Mouse (Mus musculus): ENCODE measurements around the gene Gfi1b. TPM values are rescaled to one million over a fixed set of nuclear protein-coding genes. Genes with fewer than 3 reads are reported as not detected.

Gene Gfi1b
- polyA plus RNA-seq, 2 experiments = 72.5 to 89.2 TPM

- no peaks in the 10 kb centered on the region for H3K4me1 ChIP-seq (replicated peaks; ENCODE audit: control insufficient read depth in 2 of 2, insufficient read depth in 2 of 2, low read length in 1 of 2)
- H3K27ac ChIP-seq = no peak overlapping the region
- ATAC-seq (ENCODE audit: insufficient read depth) (no peak), DNase-seq (ENCODE audit: low read depth in 3 of 3, low spot score in 3 of 3) (no peak)
- TF ChIP-seq EP300 (IDR thresholded peaks at IDR 0.05; ENCODE audit: low read depth) (no peak), CTCF (IDR thresholded peaks at IDR 0.05; ENCODE audit: low read depth) (peak; percentile 80)
- peaks cover 9% of the 10 kb centered on the region for H3K36me3 ChIP-seq (replicated peaks; ENCODE audit: control insufficient read depth, insufficient read depth, low read depth)
- H3K9ac ChIP-seq (replicated peaks) = no peak overlapping the region
- 38% methylated on average over 2 of the region's 2 CpGs for WGBS (ENCODE audit: insufficient replicate concordance)
- H3K4me3 ChIP-seq (ENCODE audit: insufficient read depth in 1 of 2, low read depth in 2 of 2, low read length in 2 of 2) = no peak overlapping the region
- no peaks in the 10 kb centered on the region for H3K27me3 ChIP-seq (ENCODE audit: control insufficient read depth, insufficient read depth, low read length)
- H3K4me2 ChIP-seq (ENCODE audit: low read depth) = no peak overlapping the region
- no peaks in the 10 kb centered on the region for H3K9me3 ChIP-seq (ENCODE audit: control insufficient read depth, low read length)
Measured at GRCm38 (mm10) chr2:28654295-28654694, 32.5 kb upstream of the Gfi1b start.

- no peak overlapping the region for H3K9ac ChIP-seq (replicated peaks)
- no peaks in the 10 kb centered on the region for H3K4me1 ChIP-seq (replicated peaks; ENCODE audit: control insufficient read depth in 2 of 2, insufficient read depth in 2 of 2, low read length in 1 of 2)
- H3K27me3 ChIP-seq (ENCODE audit: control insufficient read depth, insufficient read depth, low read length) = no peaks in the 10 kb centered on the region
- DNase-seq (ENCODE audit: low read depth in 3 of 3, low spot score in 3 of 3) (no peak), ATAC-seq (ENCODE audit: insufficient read depth) (no peak)
- no peak overlapping the region for H3K27ac ChIP-seq
- H3K4me3 ChIP-seq (ENCODE audit: insufficient read depth in 1 of 2, low read depth in 2 of 2, low read length in 2 of 2) = no peak overlapping the region
- WGBS (ENCODE audit: insufficient replicate concordance) = 80% methylated on average over 7 of the region's 7 CpGs
- H3K4me2 ChIP-seq (ENCODE audit: low read depth) = no peak overlapping the region
- no peaks in the 10 kb centered on the region; the same call in 1 of the 2 replicates for H3K36me3 ChIP-seq (replicated peaks; ENCODE audit: control insufficient read depth, insufficient read depth, low read depth)
- H3K9me3 ChIP-seq (ENCODE audit: control insufficient read depth, low read length) = no peaks in the 10 kb centered on the region
- TF ChIP-seq EP300 (IDR thresholded peaks at IDR 0.05; ENCODE audit: low read depth) = no peak
- TF ChIP-seq CTCF (IDR thresholded peaks at IDR 0.05; ENCODE audit: low read depth) = no peak
Measured at GRCm38 (mm10) chr2:28653351-28653750, 31.6 kb upstream of the Gfi1b start.

DNA sequence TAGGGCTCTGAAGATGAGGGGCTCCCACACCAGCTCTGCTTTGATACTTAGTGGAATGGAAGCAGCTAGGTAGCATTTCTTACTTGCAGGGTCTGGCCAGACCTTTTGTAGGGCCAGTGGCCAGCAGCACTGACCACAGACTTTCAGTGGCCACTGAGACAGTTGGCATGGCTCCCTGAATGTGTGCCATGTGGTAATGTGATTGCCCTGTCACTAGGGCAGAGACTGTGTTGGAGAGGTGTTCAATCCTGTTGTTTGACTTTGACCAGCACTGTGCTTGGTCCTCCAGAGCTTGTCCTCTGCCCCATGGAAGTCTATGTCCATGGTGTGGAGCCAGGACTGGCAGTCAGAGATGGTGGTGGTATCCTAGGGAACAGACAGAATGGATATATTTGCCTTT, 28.7 kb upstream of the Gfi1b start:
- no peak overlapping the region for H3K4me2 ChIP-seq (ENCODE audit: low read depth)
- H3K27me3 ChIP-seq (ENCODE audit: control insufficient read depth, insufficient read depth, low read length) = no peaks in the 10 kb centered on the region
- peaks cover 0 to 6% of the 10 kb centered on the region in 2 experiments; a peak in 2 of 4 replicates for H3K4me1 ChIP-seq (replicated peaks; ENCODE audit: control insufficient read depth in 2 of 2, insufficient read depth in 2 of 2, low read length in 1 of 2)
- H3K36me3 ChIP-seq (replicated peaks; ENCODE audit: control insufficient read depth, insufficient read depth, low read depth) = no peaks in the 10 kb centered on the region
- no peak overlapping the region for H3K4me3 ChIP-seq (ENCODE audit: insufficient read depth in 1 of 2, low read depth in 2 of 2, low read length in 2 of 2)
- DNase-seq (ENCODE audit: low read depth in 3 of 3, low spot score in 3 of 3) (no peak), ATAC-seq (ENCODE audit: insufficient read depth) (no peak)
- no peaks in the 10 kb centered on the region for H3K9me3 ChIP-seq (ENCODE audit: control insufficient read depth, low read length)
- H3K27ac ChIP-seq = no peak overlapping the region
- no peak overlapping the region for H3K9ac ChIP-seq (replicated peaks)
- TF ChIP-seq EP300 (IDR thresholded peaks at IDR 0.05; ENCODE audit: low read depth) (no peak), CTCF (IDR thresholded peaks at IDR 0.05; ENCODE audit: low read depth) (no peak)

DNA sequence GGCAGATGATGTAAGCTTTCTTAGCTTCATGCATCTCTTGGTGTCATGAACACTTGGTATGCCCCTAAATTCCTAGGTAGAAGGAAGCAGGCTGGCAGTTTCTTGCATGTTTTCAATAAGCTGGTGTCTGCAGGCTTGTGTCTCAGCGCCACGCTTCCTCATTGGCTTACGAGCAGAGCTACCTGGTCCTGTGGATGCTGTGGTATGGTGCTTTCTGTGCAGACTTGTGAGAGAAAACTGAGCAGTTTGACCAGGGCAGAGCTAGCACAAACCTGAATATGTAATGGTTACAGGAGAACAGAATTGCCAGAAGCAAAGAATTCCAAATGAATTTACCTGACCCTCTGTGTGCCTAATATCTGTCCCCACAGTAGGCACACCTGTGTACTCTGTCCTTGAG, 21.3 kb upstream of the Gfi1b start:
- no peak for ATAC-seq (ENCODE audit: insufficient read depth)
- WGBS (ENCODE audit: insufficient replicate concordance) = 80% methylated on average over 3 of the region's 3 CpGs
- H3K27ac ChIP-seq = no peak overlapping the region
- H3K9ac ChIP-seq (replicated peaks) = no peak overlapping the region
- no peaks in the 10 kb centered on the region for H3K36me3 ChIP-seq (replicated peaks; ENCODE audit: control insufficient read depth, insufficient read depth, low read depth)
- TF ChIP-seq CTCF (IDR thresholded peaks at IDR 0.05; ENCODE audit: low read depth) = no peak
- TF ChIP-seq EP300 (IDR thresholded peaks at IDR 0.05; ENCODE audit: low read depth) = no peak
- peaks cover 19 to 32% of the 10 kb centered on the region in 2 experiments for H3K4me1 ChIP-seq (replicated peaks; ENCODE audit: control insufficient read depth in 2 of 2, insufficient read depth in 2 of 2, low read length in 1 of 2)
- H3K9me3 ChIP-seq (ENCODE audit: control insufficient read depth, low read length) = no peaks in the 10 kb centered on the region
- no peak overlapping the region for H3K4me2 ChIP-seq (ENCODE audit: low read depth)
- H3K27me3 ChIP-seq (ENCODE audit: control insufficient read depth, insufficient read depth, low read length) = no peaks in the 10 kb centered on the region
- no peak overlapping the region for H3K4me3 ChIP-seq (ENCODE audit: insufficient read depth in 1 of 2, low read depth in 2 of 2, low read length in 2 of 2)
- DNase-seq (ENCODE audit: low read depth in 3 of 3, low spot score in 3 of 3) = no peak

DNA sequence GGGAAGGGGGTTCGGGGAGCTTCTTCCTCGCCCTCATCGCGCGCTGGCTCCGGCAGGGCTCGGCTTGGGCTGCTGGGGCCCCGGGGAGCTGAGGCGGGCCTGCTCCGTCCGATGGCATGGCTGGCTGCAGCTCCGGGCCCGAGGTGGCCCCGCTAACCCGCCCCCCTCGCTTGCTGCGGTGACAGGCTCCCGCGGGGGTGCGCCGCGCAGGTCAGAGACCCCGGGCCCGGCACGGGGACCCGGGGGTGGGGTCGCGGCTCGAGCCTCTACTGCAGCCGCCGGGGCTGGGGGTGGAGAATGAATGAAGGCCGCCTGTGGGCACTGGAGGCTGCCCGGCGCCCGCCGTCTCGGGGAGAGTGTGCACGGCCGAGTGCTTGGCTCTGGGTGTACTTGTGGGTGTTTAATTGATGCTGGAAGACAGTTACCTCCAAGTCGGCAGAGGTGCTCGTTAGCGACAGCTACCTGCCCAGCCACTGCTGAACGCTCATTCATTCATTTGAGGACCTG, 19.7 kb upstream of the Gfi1b start:
- H3K9me3 ChIP-seq (ENCODE audit: control insufficient read depth, low read length) = no peaks in the 10 kb centered on the region
- no peaks in the 10 kb centered on the region for H3K27me3 ChIP-seq (ENCODE audit: control insufficient read depth, insufficient read depth, low read length)
- DNase-seq (ENCODE audit: low read depth in 3 of 3, low spot score in 3 of 3) (no peak), ATAC-seq (ENCODE audit: insufficient read depth) (peak; percentile 40)
- no peaks in the 10 kb centered on the region for H3K36me3 ChIP-seq (replicated peaks; ENCODE audit: control insufficient read depth, insufficient read depth, low read depth)
- peak overlapping the region; percentile 94 for H3K9ac ChIP-seq (replicated peaks)
- WGBS (ENCODE audit: insufficient replicate concordance) = under 1% methylated on average over 41 of the region's 43 CpGs
- peaks cover 19 to 31% of the 10 kb centered on the region in 2 experiments for H3K4me1 ChIP-seq (replicated peaks; ENCODE audit: control insufficient read depth in 2 of 2, insufficient read depth in 2 of 2, low read length in 1 of 2)
- peak overlapping the region; percentile 71 for H3K27ac ChIP-seq
- TF ChIP-seq EP300 (IDR thresholded peaks at IDR 0.05; ENCODE audit: low read depth) = no peak
- TF ChIP-seq CTCF (IDR thresholded peaks at IDR 0.05; ENCODE audit: low read depth) = no peak
- H3K4me3 ChIP-seq (ENCODE audit: insufficient read depth in 1 of 2, low read depth in 2 of 2, low read length in 2 of 2) = peak overlapping the region; percentile 95 to 99
- H3K4me2 ChIP-seq (ENCODE audit: low read depth) = peak overlapping the region; percentile 83
